Mouse (Mus musculus) lung, postnatal 36 days (tissue): ENCODE results near the gene Pdia6.

Experiments used
- DNase-seq: peaks from one replicate; pipeline ENCODE4 v3.0.0; 2022; ENCODE audit warnings: mixed read lengths

The Pdia6 gene

GRCm38 (mm10) chr12:17265971-17266672 is at the start of gene Pdia6:
TSS of gene Pdia6 (plus strand) at chr12:17266545.
- peak; percentile 94 for DNase-seq

- DNase-seq, result peak; percentile 4
Measured at GRCm38 (mm10) chr12:17218390-17218789, 48.0 kb upstream of the Pdia6 start.

- no peak for DNase-seq
Measured at GRCm38 (mm10) chr12:17219107-17219506, 47.2 kb upstream of the Pdia6 start.

DNA sequence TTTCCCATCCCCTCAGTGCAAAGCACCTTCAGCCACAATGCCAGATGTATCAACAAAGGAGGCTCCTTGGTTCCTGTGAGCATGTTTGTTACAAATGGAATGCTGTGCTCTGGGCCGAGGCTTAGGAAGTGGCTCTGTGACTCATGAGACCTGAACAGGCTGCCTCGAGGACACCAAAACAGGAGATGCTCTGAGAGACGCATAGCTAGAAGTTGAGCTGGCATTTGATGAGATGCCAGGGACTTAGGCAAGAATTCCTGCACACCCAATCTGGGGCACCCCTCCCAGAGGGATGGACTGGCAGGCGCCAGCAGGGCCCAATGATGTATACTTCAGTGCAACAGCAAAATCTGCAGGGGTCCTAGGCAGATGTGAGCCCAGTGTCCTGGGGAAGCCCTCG is 45.7 kb upstream of the Pdia6 start:
- no peak for DNase-seq

DNA sequence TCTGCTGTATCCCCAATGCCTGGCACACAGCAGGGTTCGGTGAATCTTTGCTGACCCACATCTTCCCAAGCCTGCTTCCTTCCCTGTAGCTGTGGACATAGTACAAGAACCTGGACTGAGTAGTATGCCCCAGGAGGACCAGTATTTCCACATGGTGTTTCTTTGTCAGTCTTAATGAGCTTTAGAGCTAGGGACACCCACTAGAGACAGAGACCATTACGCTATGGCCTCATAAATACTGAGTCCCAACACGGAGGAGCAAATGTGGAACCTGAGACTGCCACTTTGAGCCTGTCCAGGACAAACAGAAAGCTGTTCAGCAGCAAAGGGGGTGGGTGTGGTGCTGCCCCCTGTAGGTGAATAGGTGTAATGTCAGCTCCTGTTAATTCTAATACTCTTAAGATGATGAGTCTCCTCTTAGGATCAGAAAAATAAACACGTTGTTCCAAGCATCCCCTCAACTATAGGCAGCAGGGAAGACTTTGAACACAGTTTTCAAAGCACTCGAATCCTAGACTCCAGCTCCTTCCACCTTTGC is 44.4 kb upstream of the Pdia6 start:
- peak; percentile 35 for DNase-seq

GRCm38 (mm10) chr12:17223050-17223449 is 43.3 kb upstream of the Pdia6 start:
- DNase-seq, result no peak

DNA sequence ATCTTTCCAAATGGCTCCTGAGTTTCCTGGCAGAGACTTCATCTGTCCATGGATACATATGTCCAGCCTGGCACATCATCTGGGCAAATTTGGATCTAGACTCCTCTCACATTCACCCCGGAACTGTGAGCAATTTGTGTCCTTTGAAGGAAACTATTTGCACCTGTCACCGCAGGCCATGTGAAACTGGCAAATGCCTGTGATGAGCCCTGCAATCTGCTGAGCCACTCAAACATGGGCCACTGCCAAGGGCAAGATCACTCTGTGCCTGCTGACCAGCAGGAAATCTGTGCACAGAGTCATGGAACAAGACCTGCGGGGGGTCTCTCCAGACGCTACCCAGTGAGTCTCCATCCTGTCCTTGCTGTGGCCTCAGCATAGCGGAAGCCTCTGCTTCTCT is 41.3 kb upstream of the Pdia6 start:
- DNase-seq, result no peak

DNA sequence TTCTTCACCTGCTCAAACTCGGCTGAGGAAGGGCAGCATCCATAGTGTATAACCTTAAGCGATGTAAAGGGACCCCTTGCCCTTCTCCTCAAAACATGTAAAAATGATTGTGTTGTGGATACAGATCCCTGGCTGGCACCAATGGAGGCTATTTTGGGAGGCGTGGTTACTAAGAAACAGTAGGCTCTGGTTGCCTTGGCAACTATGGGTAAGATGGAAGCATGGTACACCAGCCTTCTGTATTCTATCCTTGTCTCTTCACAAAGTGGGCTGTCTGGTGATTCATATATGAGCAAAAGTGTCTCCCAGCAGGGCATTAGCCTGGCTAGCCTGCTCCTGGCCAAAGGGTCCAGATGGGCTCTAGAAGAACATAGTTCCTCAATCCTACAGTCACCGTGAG is 38.4 kb upstream of the Pdia6 start:
- DNase-seq, result no peak

DNA sequence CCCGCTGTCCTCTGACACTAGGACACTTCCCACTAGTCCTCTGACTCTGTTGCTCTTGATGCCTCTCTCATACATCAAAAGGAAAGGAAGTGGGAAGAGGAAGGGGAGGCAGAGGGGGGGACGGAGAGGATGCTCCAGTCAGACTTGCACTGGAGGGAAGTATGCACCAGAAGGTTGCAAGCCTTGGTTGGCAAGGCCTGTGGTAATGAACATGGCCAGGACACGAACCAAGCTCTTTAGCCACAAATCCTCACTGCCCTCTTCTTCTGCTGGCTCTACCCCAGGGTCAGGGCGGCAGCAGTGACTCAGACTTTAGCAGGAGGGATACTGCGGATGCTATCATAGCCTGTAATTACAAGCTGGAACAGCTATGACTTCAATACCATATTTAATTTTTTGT is 35.8 kb upstream of the Pdia6 start:
- no peak for DNase-seq

DNA sequence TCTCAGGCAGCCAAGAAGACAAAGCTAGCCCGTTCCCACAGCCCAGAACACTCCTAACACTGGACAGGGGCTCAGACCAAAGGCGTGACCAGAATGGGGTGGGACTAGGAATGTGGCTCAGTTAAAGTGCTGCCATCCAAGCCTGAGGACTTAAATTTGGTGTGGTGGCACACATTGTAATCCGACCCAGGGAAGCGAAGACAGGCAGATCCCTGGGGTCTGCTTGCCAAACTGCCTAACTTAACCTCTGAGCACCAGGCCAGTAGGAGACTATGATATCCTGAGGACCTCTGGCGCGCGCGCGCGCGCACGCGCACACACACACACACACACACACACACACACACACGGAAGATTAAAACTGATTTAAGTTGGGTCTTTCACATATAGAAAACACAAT is 34.8 kb upstream of the Pdia6 start:
- DNase-seq, result no peak

GRCm38 (mm10) chr12:17235535-17236313 is 30.6 kb upstream of the Pdia6 start:
- no peak for DNase-seq

DNA sequence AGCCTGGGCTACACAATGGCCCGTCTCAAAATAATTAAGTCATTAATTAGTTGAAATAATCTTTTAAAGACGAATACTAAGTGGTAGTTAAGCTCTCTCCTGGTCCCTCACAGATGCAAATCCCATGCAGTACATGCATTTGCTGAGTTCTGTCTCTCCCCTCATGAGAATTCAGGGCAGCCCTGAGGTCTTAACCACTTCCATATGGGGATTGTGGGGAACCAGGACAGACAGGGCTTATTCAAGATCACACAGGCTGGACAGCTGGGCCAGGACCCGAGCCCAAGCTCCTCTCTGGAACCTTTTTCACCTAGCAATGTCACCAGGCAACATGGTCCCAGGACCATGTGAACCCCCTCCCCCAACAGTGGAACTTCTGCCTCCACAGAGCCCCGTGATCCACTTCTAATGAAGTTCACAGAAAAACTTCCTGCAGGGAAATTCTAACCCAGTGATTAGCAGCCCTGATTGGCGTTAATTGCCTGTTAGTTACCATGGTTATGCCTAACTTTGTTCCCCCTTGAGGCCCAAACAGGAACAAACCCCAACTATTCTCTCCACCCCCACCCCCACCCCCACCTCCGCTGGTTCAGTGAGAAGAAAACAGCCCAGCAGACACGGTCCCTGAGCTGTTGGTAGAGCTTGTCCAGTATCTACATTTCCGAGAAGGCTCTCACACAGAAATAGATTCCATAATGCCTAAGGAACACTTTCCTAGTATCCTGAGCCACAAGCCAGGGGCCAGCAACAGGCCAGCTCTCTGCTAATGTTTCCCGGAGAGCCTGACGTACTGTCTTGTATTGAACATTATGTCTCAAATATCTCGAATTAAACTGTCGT is 27.5 kb upstream of the Pdia6 start:
- DNase-seq, result no peak

DNA sequence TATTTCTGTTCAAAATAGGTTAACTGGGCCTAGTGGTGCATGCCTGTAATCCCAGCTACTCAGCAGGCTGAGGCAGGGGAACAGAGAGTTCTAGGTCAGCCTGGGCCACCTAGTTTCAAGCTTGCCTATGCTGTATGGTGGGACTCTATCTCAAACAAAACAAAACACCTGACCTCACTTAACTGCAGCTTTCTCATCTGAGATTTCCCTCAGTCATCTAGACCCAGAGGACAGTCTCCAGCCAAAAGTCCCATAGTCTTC is 27.0 kb upstream of the Pdia6 start:
- DNase-seq, result no peak

DNA sequence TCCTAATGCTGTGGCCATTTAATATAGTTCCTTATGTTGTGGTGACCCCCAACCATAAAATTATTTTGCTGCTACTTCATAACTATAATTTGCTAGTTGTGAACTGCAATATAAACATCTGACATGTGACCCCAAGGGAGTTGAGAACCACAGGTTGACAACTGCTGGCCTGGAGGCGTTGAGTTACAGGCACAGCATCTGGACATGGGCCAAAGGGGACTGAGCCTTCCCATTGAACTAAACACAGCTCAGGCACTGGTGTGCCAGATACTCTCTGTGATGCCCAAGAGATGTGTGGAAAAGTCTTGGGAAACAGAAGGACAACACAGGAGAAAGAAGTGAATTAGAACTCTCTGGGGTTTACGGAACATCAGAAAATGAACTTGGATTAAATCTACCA is 25.3 kb upstream of the Pdia6 start:
- DNase-seq, result no peak

DNA sequence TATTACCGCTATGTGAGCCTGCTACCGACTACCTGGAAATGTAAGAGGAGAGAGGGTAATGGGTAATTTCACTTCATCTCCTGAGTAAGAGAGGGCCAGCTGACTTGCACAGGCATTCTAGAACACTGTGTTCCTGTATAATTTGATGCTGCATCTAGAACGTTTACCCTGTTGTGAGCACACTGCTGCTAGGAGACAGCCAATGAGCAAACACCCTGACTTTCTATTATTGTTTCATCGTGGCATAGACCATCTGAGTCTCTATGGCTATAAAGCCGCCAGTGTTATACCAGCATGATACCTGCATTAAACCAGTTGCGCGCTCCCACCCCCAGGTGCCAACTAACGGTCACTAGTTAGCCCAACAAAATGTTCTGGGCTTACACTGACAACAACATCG is 24.7 kb upstream of the Pdia6 start:
- no peak for DNase-seq

- DNase-seq, result no peak
Measured at GRCm38 (mm10) chr12:17242041-17242440, 24.3 kb upstream of the Pdia6 start.

GRCm38 (mm10) chr12:17250962-17251361 is 15.4 kb upstream of the Pdia6 start:
- no peak for DNase-seq

- peak; percentile 81 for DNase-seq
Measured at GRCm38 (mm10) chr12:17253069-17253468, 13.3 kb upstream of the Pdia6 start.

- DNase-seq, result no peak
Measured at GRCm38 (mm10) chr12:17255602-17256001, 10.7 kb upstream of the Pdia6 start.

DNA sequence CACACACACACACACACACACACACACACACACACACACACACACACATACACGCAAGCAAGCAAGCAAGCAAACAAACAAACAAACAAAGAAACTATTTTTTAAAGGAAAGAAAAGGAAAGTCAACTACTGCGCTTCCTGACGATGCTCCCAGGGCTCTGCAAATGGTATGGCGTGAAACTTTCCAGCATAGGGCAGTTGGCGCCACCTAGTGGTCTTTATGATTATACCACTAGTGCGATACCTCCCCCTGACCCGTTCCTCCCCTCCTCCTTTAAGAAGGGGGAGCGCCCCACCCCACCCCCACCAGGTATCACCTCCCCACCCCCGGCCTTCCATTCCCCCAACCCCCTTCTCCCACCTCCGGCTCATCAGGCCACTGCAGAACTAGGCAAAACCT is 9.4 kb upstream of the Pdia6 start:
- DNase-seq, result peak; percentile 81

DNA sequence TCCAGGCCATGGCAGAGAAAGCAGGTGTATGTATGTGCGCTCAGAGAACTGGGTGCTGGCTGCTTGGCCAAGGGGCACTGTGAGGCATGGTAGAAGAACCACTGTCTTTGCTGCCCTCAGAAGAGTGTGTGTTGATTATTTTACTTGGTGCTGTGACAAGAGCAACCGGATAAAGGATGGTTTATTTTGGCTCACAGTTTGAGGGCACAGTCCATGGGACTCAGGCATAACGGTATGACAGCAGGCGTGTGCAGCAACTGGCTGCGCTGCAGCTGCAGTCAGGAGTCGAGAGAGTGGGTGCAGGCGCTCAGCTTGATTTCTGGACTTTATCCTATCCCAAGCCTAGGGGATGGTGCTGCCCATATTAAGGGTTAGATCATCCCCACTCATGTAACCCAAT is 7.9 kb upstream of the Pdia6 start:
- DNase-seq, result no peak

DNA sequence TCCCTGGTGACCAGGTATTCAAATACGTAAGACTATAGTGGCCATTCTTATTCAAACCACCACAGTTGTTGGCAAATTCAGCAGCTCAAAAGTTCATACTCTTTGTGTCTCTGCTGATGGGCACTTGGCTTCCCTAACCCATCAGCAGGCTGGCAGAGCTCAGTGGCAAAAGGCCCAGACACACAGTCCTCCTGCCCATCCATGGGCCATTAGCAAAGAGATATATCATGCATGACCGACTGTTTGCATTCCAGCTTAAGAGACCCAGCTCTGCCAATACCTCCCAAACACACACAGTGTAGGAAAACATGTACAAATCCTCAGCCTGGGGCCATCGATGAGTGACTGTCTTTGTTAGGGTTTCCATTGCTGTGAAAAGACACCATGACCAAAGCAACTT is 5.3 kb upstream of the Pdia6 start:
- DNase-seq, result no peak

DNA sequence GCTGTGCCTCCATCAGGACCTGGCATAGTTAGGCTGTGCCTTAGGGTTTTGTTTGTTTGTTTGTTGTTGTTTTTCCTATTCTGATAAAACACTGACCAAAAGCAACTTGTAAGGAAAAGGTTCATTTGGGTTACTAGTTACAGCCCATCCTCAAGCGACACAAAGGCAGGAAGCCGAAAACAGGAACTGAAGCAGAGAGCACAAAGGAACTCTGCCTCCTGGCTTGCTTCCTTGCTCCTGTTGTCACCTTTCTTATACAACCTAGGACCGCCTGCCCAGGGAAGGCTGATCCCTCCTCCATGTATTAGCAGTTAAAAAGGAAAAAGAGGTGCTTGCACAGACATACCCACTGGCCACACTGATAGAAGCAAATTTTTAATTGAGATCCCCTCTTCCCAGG is 2.5 kb upstream of the Pdia6 start:
- no peak for DNase-seq

DNA sequence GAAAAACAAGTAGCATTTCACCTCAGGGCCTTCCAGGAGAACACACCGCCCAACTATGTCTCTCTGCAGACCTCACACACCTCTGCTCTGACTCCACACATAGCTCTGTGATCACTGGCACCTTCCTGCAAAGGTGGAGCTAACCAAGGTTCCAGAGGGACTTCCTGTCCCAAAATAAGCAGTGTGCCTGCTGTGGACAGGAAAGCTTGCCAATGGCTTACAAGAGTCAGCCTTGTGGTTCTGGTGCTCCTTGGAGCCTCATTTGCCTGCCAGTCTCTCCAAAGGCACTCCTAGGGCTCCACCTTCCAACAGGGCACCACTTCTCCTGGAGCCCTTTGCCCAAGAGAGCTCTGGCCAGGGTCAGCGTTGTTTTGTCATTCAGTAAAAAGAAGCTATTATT is 1.5 kb upstream of the Pdia6 start:
- no peak for DNase-seq
